In the genomic region with DNA sequence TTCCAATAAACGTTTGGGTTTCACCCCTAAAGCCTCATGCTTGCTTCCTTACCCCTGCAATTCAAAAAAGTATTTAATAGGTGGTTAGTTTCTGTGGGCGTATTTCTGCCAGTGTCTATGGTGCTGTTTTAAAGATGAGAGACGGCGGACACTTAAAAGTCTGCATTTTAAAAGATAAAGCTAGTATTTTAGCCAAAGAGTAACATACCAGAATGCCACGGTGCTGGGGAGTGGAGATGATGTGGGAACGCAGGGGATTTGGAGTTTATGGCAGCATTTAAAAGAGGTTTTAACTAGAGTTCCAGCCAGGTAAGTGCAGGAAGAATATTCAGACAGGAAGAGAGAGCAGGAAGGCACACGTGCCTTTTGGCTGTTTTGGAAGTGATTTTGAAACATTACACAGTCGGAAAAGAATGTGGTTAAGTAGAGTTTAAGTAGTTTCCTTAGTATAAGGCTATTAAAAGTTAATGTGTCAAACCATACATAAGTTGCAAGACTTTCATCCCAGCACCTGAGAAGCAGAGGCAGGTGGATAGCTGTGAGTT, we compare ENCODE assay signal across 9 mouse cellular contexts. TPM values are rescaled to one million over a fixed set of nuclear protein-coding genes. Genes with fewer than 3 reads are reported as not detected.
DNase-seq lines count a peak whose midpoint lies in the region; ATAC-seq and TF ChIP-seq lines count a peak whose summit lies in the region.
"Had no signal": no experiment of that assay in that cellular context is flagged by ENCODE, and none has a peak within 500 bp of the region (broad histone marks: within the 10 kb centered on the region; RNA-seq: fewer than 3 reads in every experiment).

No protein-coding gene starts in this region.

- no peaks in the 10 kb centered on the region for H3K27me3 ChIP-seq in kidney, embryonic 15.5 days
- H3K27me3 ChIP-seq in hindbrain, embryonic 15.5 days = no peaks in the 10 kb centered on the region
- no peaks in the 10 kb centered on the region for H3K27me3 ChIP-seq in midbrain, embryonic 16.5 days (ENCODE audit: control insufficient read depth, insufficient read depth, low read depth, low read length)

- ATAC-seq in kidney, embryonic 15.5 days (replicated peaks; ENCODE audit: low FRiP score) = no peak
- ATAC-seq in hindbrain, embryonic 15.5 days (ENCODE audit: low FRiP score, low read depth) = no peak
- no peak for ATAC-seq in midbrain, embryonic 16.5 days

- H3K4me3 ChIP-seq in kidney, embryonic 15.5 days (replicated peaks) = peak overlapping the region; percentile 87
- peak overlapping the region; percentile 72 for H3K4me3 ChIP-seq in bone marrow, adult 2 months (replicated peaks; ENCODE audit: control insufficient read depth, low read depth, low read length)
- H3K4me3 ChIP-seq in hindbrain, embryonic 15.5 days = peak overlapping the region; percentile 57
- H3K4me3 ChIP-seq in midbrain, embryonic 16.5 days (ENCODE audit: low read depth, low read length) = peak overlapping the region; percentile 84

- TF ChIP-seq CTCF in bone marrow, adult 2 months (IDR thresholded peaks at IDR 0.05; ENCODE audit: control insufficient read depth, insufficient read depth, low read length) = no peak

- no peak for DNase-seq in kidney, postnatal 14 days
- DNase-seq in testis, postnatal 14 days (ENCODE audit: low spot score) = no peak
- no peak for DNase-seq in cerebellum, adult 9-10 months
- DNase-seq in adipocyte (ENCODE audit: low spot score) = no peak
- DNase-seq: kidney, adult 18-20 months had no signal

- peak overlapping the region; percentile 95 for H3K27ac ChIP-seq in kidney, embryonic 15.5 days
- H3K27ac ChIP-seq in bone marrow, adult 2 months (ENCODE audit: control insufficient read depth, insufficient read depth, low read depth, low read length, poor library complexity) = no peak overlapping the region; the same call in 1 of the 2 replicates
- peak overlapping the region; percentile 75 for H3K27ac ChIP-seq in hindbrain, embryonic 15.5 days (replicated peaks)
- peak overlapping the region; percentile 74; the same call in 1 of the 2 replicates for H3K27ac ChIP-seq in midbrain, embryonic 16.5 days (ENCODE audit: low read length)

- peaks cover 33% of the 10 kb centered on the region for H3K4me1 ChIP-seq in kidney, embryonic 15.5 days
- no peaks in the 10 kb centered on the region; the same call in 1 of the 2 replicates for H3K4me1 ChIP-seq in bone marrow, adult 2 months (ENCODE audit: control insufficient read depth, insufficient read depth, low read length)
- peaks cover 38% of the 10 kb centered on the region for H3K4me1 ChIP-seq in hindbrain, embryonic 15.5 days (replicated peaks)
- peaks cover 20% of the 10 kb centered on the region for H3K4me1 ChIP-seq in midbrain, embryonic 16.5 days (ENCODE audit: control insufficient read depth, insufficient read depth, low read length)

- peaks cover 30% of the 10 kb centered on the region for H3K36me3 ChIP-seq in kidney, embryonic 15.5 days
- H3K36me3 ChIP-seq in hindbrain, embryonic 15.5 days = peaks cover 25% of the 10 kb centered on the region
- H3K36me3 ChIP-seq in midbrain, embryonic 16.5 days (ENCODE audit: control insufficient read depth, insufficient read depth, low read length) = peaks cover 7% of the 10 kb centered on the region

- no peak for TF ChIP-seq POLR2A in bone marrow, adult 2 months (IDR thresholded peaks at IDR 0.05; ENCODE audit: borderline replicate concordance, control insufficient read depth, low read depth, low read length)

- WGBS in kidney, embryonic 15.5 days = 6% methylated on average over 8 of the region's 8 CpGs
- WGBS in bone marrow, adult 2 months = 2% methylated on average over 8 of the region's 8 CpGs
- WGBS in hindbrain, embryonic 15.5 days = 12% methylated on average over 8 of the region's 8 CpGs
- 14% methylated on average over 8 of the region's 8 CpGs for WGBS in midbrain, embryonic 16.5 days

- H3K9me3 ChIP-seq in kidney, embryonic 15.5 days (replicated peaks) = no peaks in the 10 kb centered on the region
- H3K9me3 ChIP-seq in hindbrain, embryonic 15.5 days = no peaks in the 10 kb centered on the region
- H3K9me3 ChIP-seq in midbrain, embryonic 16.5 days (replicated peaks; ENCODE audit: control insufficient read depth, low read length, poor library complexity, severe bottlenecking) = no peaks in the 10 kb centered on the region

- peak overlapping the region; percentile 67 for H3K4me2 ChIP-seq in kidney, embryonic 15.5 days
- H3K4me2 ChIP-seq in hindbrain, embryonic 15.5 days = peak overlapping the region; percentile 79
- peak overlapping the region; percentile 89 for H3K4me2 ChIP-seq in midbrain, embryonic 16.5 days (ENCODE audit: low read length)

- peak overlapping the region; percentile 76 for H3K9ac ChIP-seq in kidney, embryonic 15.5 days
- peak overlapping the region; percentile 62 for H3K9ac ChIP-seq in hindbrain, embryonic 15.5 days
- peak overlapping the region; percentile 73 for H3K9ac ChIP-seq in midbrain, embryonic 16.5 days (ENCODE audit: low read depth, low read length)

RNA-seq across cellular contexts. Expression of gene Rps12, which starts 1.1 kb away (rescaled TPM):
- 195 and 221 TPM in 2 replicates for polyA plus RNA-seq in kidney, embryonic 15.5 days (2015; fragmentation: Nextera tagmentation; extraction: Ambion mirVana)
- 508 and 643 TPM in 2 replicates for polyA plus RNA-seq in bone marrow, adult 2 months (2011; ENCODE audit: insufficient read depth, insufficient read length, low replicate concordance, missing spikeins)
- 104 and 108 TPM in 2 replicates for polyA plus RNA-seq in hindbrain, embryonic 15.5 days (2015; fragmentation: Nextera tagmentation; extraction: Ambion mirVana)
- polyA plus RNA-seq in midbrain, embryonic 16.5 days (2015; fragmentation: Nextera tagmentation; extraction: Ambion mirVana) = 83.7 and 87.4 TPM in 2 replicates

RNA-seq across cellular contexts. Expression of gene Slc18b1, which starts 8.7 kb away (rescaled TPM):
- polyA plus RNA-seq in kidney, embryonic 15.5 days (2015; fragmentation: Nextera tagmentation; extraction: Ambion mirVana) = 18.2 and 19.1 TPM in 2 replicates
- 12.6 TPM in 1 of 2 replicates, not detected in the other for polyA plus RNA-seq in bone marrow, adult 2 months (2011; ENCODE audit: insufficient read depth, insufficient read length, low replicate concordance, missing spikeins)
- polyA plus RNA-seq in hindbrain, embryonic 15.5 days (2015; fragmentation: Nextera tagmentation; extraction: Ambion mirVana) = 20.9 and 21.8 TPM in 2 replicates
- polyA plus RNA-seq in midbrain, embryonic 16.5 days (2015; fragmentation: Nextera tagmentation; extraction: Ambion mirVana) = 17.5 and 19.0 TPM in 2 replicates
